Comparison of ENCODE assay signal across 8 mouse cellular contexts in the genomic region with DNA sequence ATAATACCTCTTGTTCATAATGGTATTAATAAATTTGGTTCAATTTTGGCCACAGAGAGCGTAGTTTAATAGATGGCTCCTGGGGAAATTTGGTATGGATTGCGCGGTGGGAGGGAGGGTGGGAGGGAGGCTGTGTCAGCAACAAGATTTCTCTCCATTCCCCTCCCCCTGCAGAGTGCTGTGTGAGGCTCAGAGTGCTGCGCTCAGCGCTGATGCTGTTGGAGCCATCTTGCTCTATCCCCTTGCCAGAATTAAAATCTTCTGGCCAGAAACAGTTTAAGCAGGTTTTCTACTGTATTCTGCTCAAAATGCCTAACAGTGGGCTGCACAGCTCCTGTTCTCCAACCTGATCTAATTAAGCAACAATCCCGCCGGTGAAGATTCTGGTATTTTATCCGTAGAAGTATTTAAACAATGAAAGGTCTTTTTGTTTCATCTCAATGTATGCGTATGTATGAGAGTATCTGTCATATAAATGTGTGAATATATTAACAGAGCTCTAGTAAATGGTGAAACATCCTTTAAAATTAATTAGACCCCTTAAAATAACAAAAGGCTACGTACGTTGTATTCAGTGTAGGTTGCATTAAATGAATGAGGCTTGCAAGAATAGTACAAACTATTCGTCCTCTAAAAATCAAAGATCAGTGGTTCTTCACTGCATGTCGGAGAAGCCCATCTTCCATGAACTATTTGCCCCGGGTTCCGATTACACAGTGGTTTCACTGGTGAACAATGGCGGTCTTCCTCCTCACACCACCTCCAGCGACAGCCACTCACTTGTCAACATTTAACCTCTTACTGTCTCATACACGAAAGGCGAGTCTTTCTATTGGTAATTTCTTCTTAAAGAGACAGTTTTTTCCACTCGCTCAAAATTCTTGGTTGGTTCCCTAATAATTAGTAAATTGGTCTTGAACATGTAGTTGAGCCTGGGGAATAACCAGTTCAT. TPM values are rescaled to one million over a fixed set of nuclear protein-coding genes. Genes with fewer than 3 reads are reported as not detected.
DNase-seq lines count a peak whose midpoint lies in the region; ATAC-seq and TF ChIP-seq lines count a peak whose summit lies in the region.

No protein-coding gene starts in this region.

- no peaks in the 10 kb centered on the region for H3K79me3 ChIP-seq in C2C12 (ENCODE audit: low read depth)

- H3K27ac ChIP-seq in midbrain, embryonic 14.5 days (replicated peaks; ENCODE audit: low read depth, low read length) = peak overlapping the region; percentile 99

- 1% methylated on average over 20 of the region's 20 CpGs for WGBS in midbrain, embryonic 14.5 days

- peak overlapping the region; percentile 98 for H3K9ac ChIP-seq in midbrain, embryonic 14.5 days (replicated peaks; ENCODE audit: low read length)

- H3K4me1 ChIP-seq in erythroblast, embryonic 14.5 days (ENCODE audit: control insufficient read depth) = peaks cover 31% of the 10 kb centered on the region
- H3K4me1 ChIP-seq in midbrain, embryonic 14.5 days (ENCODE audit: control insufficient read depth, insufficient read depth, low read length) = peaks cover 26% of the 10 kb centered on the region

- DNase-seq in embryo, embryonic 11 days = peak; percentile 82
- DNase-seq in layer of hippocampus, adult 18-20 months (ENCODE audit: low spot score in 2 of 2) = peak; percentile 57 to 84
- DNase-seq in midbrain, embryonic 14.5 days = peak; percentile 88
- no peak for DNase-seq in ovary, postnatal 36 days (ENCODE audit: low spot score)
- DNase-seq in urinary bladder, adult 2 months (ENCODE audit: low spot score) = no peak

- no peak for TF ChIP-seq CTCF in C2C12 (IDR thresholded peaks at IDR 0.05; ENCODE audit: control insufficient read depth, insufficient read depth, insufficient read length)

- H3ac ChIP-seq in C2C12 (ENCODE audit: control insufficient read depth, insufficient read length, low read depth) = no peak overlapping the region

- peaks cover 81% of the 10 kb centered on the region for H3K27me3 ChIP-seq in erythroblast, embryonic 14.5 days (ENCODE audit: control insufficient read depth)
- peaks cover 26% of the 10 kb centered on the region for H3K27me3 ChIP-seq in C2C12 (ENCODE audit: control insufficient read depth, insufficient read depth, insufficient read length)
- no peaks in the 10 kb centered on the region for H3K27me3 ChIP-seq in midbrain, embryonic 14.5 days (ENCODE audit: control insufficient read depth, insufficient read depth, low read length)

- H3K36me3 ChIP-seq in erythroblast, embryonic 14.5 days (ENCODE audit: control insufficient read depth) = peaks cover under 1% of the 10 kb centered on the region; the same call in 1 of the 2 replicates
- no peaks in the 10 kb centered on the region for H3K36me3 ChIP-seq in C2C12 (ENCODE audit: control insufficient read depth, insufficient read depth)
- no peaks in the 10 kb centered on the region for H3K36me3 ChIP-seq in midbrain, embryonic 14.5 days (ENCODE audit: control insufficient read depth, insufficient read depth, low read length)

- no peak for ATAC-seq in erythroblast, adult 5-6 weeks (replicated peaks; ENCODE audit: low FRiP score, poor library complexity, severe bottlenecking)
- peak; percentile 57; the same call in 1 of the 2 replicates for ATAC-seq in midbrain, embryonic 14.5 days (ENCODE audit: low FRiP score, low TSS enrichment)

- peak overlapping the region; percentile 75 for H3K4me2 ChIP-seq in midbrain, embryonic 14.5 days (ENCODE audit: low read length)

- peak overlapping the region; percentile 64 for H3K4me3 ChIP-seq in erythroblast, embryonic 14.5 days (replicated peaks)
- H3K4me3 ChIP-seq in C2C12 (ENCODE audit: insufficient read depth, poor library complexity, severe bottlenecking) = no peak overlapping the region
- peak overlapping the region; percentile 61 for H3K4me3 ChIP-seq in midbrain, embryonic 14.5 days (replicated peaks; ENCODE audit: low read depth, low read length)

- H3K79me2 ChIP-seq in C2C12 (ENCODE audit: control insufficient read depth, insufficient read depth) = no peaks in the 10 kb centered on the region

- H3K9me3 ChIP-seq in erythroblast, embryonic 14.5 days (ENCODE audit: control insufficient read depth, low read length) = 0 out of 2 replicates have a peak, but pooled peaks cover 2% of the 10 kb centered on the region
- H3K9me3 ChIP-seq in midbrain, embryonic 14.5 days (ENCODE audit: control insufficient read depth, low read length) = no peaks in the 10 kb centered on the region

TF ChIP-seq in C2C12, 6 proteins besides CTCF, POLR2A, EP300 and RAD21:
- TF ChIP-seq MAX (IDR thresholded peaks at IDR 0.05) (no peak), USF1 (IDR thresholded peaks at IDR 0.05; ENCODE audit: low read depth) (no peak), FOSL1 (IDR thresholded peaks at IDR 0.05; ENCODE audit: insufficient read depth, low read length, poor library complexity, severe bottlenecking) (no peak), CEBPB (IDR thresholded peaks at IDR 0.05; ENCODE audit: low read depth) (peak; percentile 29), MYOD1 (IDR thresholded peaks at IDR 0.05; ENCODE audit: control insufficient read depth, insufficient read length, low read depth) (no peak)

RNA-seq across cellular contexts. Expression of a gene that starts 1.0 kb away (rescaled TPM):
- 5.1 and 5.4 TPM in 2 replicates for polyA plus RNA-seq in erythroblast, embryonic 14.5 days (2012)
- total RNA-seq in erythroblast, adult 5-6 weeks (2015; ENCODE audit: low replicate concordance) = 7.5 and 25.9 TPM in 2 replicates
- 40.6 and 51.9 TPM in 2 replicates for total RNA-seq in erythroblast, adult 5-6 weeks (2017; ENCODE audit: low replicate concordance)
- polyA plus RNA-seq in C2C12 (2012; fragmentation: generic; extraction: Trizol) = 1.6 TPM
- total RNA-seq in layer of hippocampus, adult 18-20 months (2021) = 10 to 100 TPM; 82.1 to 87.0 TPM
- polyA plus RNA-seq in midbrain, embryonic 14.5 days (2014; fragmentation: Nextera tagmentation; extraction: Ambion mirVana) = 239 and 784 TPM in 2 replicates
- polyA plus RNA-seq in urinary bladder, adult 2 months (2012; rRNA removed) = 1.3 and 2.2 TPM in 2 replicates

RNA-seq across cellular contexts. Expression of a gene that starts 4.7 kb away (rescaled TPM):
- 5.7 and 9.8 TPM in 2 replicates for polyA plus RNA-seq in erythroblast, embryonic 14.5 days (2012)
- 30.5 and 41.5 TPM in 2 replicates for total RNA-seq in erythroblast, adult 5-6 weeks (2015; ENCODE audit: low replicate concordance)
- 255 and 279 TPM in 2 replicates for total RNA-seq in erythroblast, adult 5-6 weeks (2017; ENCODE audit: low replicate concordance)
- polyA plus RNA-seq in C2C12 (2012; fragmentation: generic; extraction: Trizol) = 11.4 TPM
- total RNA-seq in layer of hippocampus, adult 18-20 months (2021) = 10 to 100 TPM; 69.9 to 70.6 TPM
- 129 and 130 TPM in 2 replicates for polyA plus RNA-seq in midbrain, embryonic 14.5 days (2014; fragmentation: Nextera tagmentation; extraction: Ambion mirVana)
- 22.0 and 27.2 TPM in 2 replicates for polyA plus RNA-seq in urinary bladder, adult 2 months (2012; rRNA removed)

RNA-seq across cellular contexts. Expression of a gene that starts 4.7 kb away (rescaled TPM):
- 0.14 TPM in 1 of 2 replicates, not detected in the other for polyA plus RNA-seq in erythroblast, embryonic 14.5 days (2012)
- total RNA-seq in erythroblast, adult 5-6 weeks (2015; ENCODE audit: low replicate concordance) = 0.63 TPM in 1 of 2 replicates, not detected in the other
- 1.5 TPM in 1 of 2 replicates, not detected in the other for total RNA-seq in erythroblast, adult 5-6 weeks (2017; ENCODE audit: low replicate concordance)
- 0.22 TPM for polyA plus RNA-seq in C2C12 (2012; fragmentation: generic; extraction: Trizol)
- total RNA-seq in layer of hippocampus, adult 18-20 months (2021) = 1 to 10 TPM; 4.7 to 5.7 TPM
- 1.1 and 1.3 TPM in 2 replicates for polyA plus RNA-seq in midbrain, embryonic 14.5 days (2014; fragmentation: Nextera tagmentation; extraction: Ambion mirVana)
- polyA plus RNA-seq in urinary bladder, adult 2 months (2012; rRNA removed) = 0.23 and 0.49 TPM in 2 replicates

RNA-seq across cellular contexts. Expression of a gene that starts 11.0 kb away (rescaled TPM):
- polyA plus RNA-seq in erythroblast, embryonic 14.5 days (2012) = 58.5 and 75.1 TPM in 2 replicates
- total RNA-seq in erythroblast, adult 5-6 weeks (2015; ENCODE audit: low replicate concordance) = 18.6 and 23.6 TPM in 2 replicates
- total RNA-seq in erythroblast, adult 5-6 weeks (2017; ENCODE audit: low replicate concordance) = 32.3 and 36.6 TPM in 2 replicates
- 245 TPM for polyA plus RNA-seq in C2C12 (2012; fragmentation: generic; extraction: Trizol)
- 100 to 1,000 TPM; 493 to 502 TPM for total RNA-seq in layer of hippocampus, adult 18-20 months (2021)
- 641 and 678 TPM in 2 replicates for polyA plus RNA-seq in midbrain, embryonic 14.5 days (2014; fragmentation: Nextera tagmentation; extraction: Ambion mirVana)
- polyA plus RNA-seq in urinary bladder, adult 2 months (2012; rRNA removed) = 137 and 140 TPM in 2 replicates

RNA-seq across cellular contexts. Expression of a gene that starts 28.1 kb away (rescaled TPM):
- polyA plus RNA-seq in erythroblast, embryonic 14.5 days (2012) = 1.0 and 1.2 TPM in 2 replicates
- 6.7 and 11.1 TPM in 2 replicates for total RNA-seq in erythroblast, adult 5-6 weeks (2015; ENCODE audit: low replicate concordance)
- total RNA-seq in erythroblast, adult 5-6 weeks (2017; ENCODE audit: low replicate concordance) = 8.1 and 10.8 TPM in 2 replicates
- 15.1 TPM for polyA plus RNA-seq in C2C12 (2012; fragmentation: generic; extraction: Trizol)
- total RNA-seq in layer of hippocampus, adult 18-20 months (2021) = 10 to 100 TPM; 29.1 to 30.4 TPM
- polyA plus RNA-seq in midbrain, embryonic 14.5 days (2014; fragmentation: Nextera tagmentation; extraction: Ambion mirVana) = 18.6 and 20.8 TPM in 2 replicates
- 27.1 and 28.1 TPM in 2 replicates for polyA plus RNA-seq in urinary bladder, adult 2 months (2012; rRNA removed)

Comparison
In these comparisons a context has a peak if more than half of its experiments do, and no peak if none do; other contexts are left out.
1. DNase-seq: peak in embryo, embryonic 11 days (single experiment), layer of hippocampus, adult 18-20 months (2 of 2) and midbrain, embryonic 14.5 days (single experiment); none in ovary, postnatal 36 days (single experiment) and urinary bladder, adult 2 months (single experiment).
2. RNA of a gene that starts 1.0 kb away (polyA plus RNA-seq): 239 to 784 TPM in midbrain, embryonic 14.5 days; 5.1 to 5.4 TPM in erythroblast, embryonic 14.5 days, 1.3 to 2.2 TPM in urinary bladder, adult 2 months and 1.6 TPM in C2C12 (single experiment); every median in the first group is over 10 times any median in the second.